Mouse (Mus musculus) CH12.LX (cell line): ENCODE data around the gene Stat2. TPM values are rescaled to one million over a fixed set of nuclear protein-coding genes. Genes with fewer than 3 reads are reported as not detected.

Experiments
- DNase-seq: peaks from one replicate; pipeline ENCODE4 v3.0.0-alpha.2; 2013; ENCODE audit errors: extremely low read depth
- H3K27ac ChIP-seq: 2 replicates; pipeline ENCODE4 v1.5.1; 2012; ENCODE audit warnings: low read depth, mild to moderate bottlenecking, control low read depth, moderate library complexity; ENCODE audit not compliant: insufficient read depth
- H3K27me3 ChIP-seq: replicated peaks from 2 replicates; pipeline ENCODE3; 2012; ENCODE audit warnings: inconsistent platforms
- H3K36me3 ChIP-seq, 2 experiments: replicated peaks in 1 of 2; 2 replicates each; pipeline versions ENCODE3 to v1.6.1; 2012; ENCODE audit warnings: inconsistent platforms in 1 of 2, low read length in 1 of 2, mild to moderate bottlenecking in 1 of 2, mixed read lengths in 1 of 2, moderate library complexity in 1 of 2; ENCODE audit not compliant: control insufficient read depth in 1 of 2, insufficient read depth in 1 of 2
- H3K4me1 ChIP-seq, 2 experiments: 2 replicates each; pipeline ENCODE4 v1.6.1; 2012; ENCODE audit warnings: inconsistent platforms in 1 of 2, moderate library complexity in 1 of 2; ENCODE audit not compliant: insufficient read depth in 2 of 2, control insufficient read depth in 1 of 2
- H3K4me2 ChIP-seq: 2 replicates; pipeline ENCODE4 v1.6.1; 2012; ENCODE audit warnings: low read depth, mild to moderate bottlenecking, control low read depth; ENCODE audit not compliant: poor library complexity, insufficient read depth, severe bottlenecking
- H3K4me3 ChIP-seq, 3 experiments: fragments of 150-350 bp in 1 of 3; sonication (generic) in 1 of 3; replicated peaks in 1 of 3; 2 replicates each; pipeline versions ENCODE3 to v1.5.1; 2011 to 2012; ENCODE audit warnings: low read depth in 2 of 3, low read length in 2 of 3, mild to moderate bottlenecking in 2 of 3, moderate library complexity in 2 of 3, control low read depth in 1 of 3, improper control_type of control experiment in 1 of 3, inconsistent platforms in 1 of 3, mixed read lengths in 1 of 3; ENCODE audit not compliant: poor library complexity in 1 of 3
- H3K79me2 ChIP-seq: replicated peaks from 2 replicates; pipeline ENCODE4 v1.6.1; 2012; ENCODE audit warnings: mild to moderate bottlenecking, moderate library complexity; ENCODE audit not compliant: control insufficient read depth, poor library complexity, insufficient read depth, severe bottlenecking; ENCODE audit errors: extremely low read depth
- H3K9ac ChIP-seq: 2 replicates; pipeline ENCODE4 v1.6.1; 2012; ENCODE audit warnings: low read depth, mild to moderate bottlenecking, control low read depth, moderate library complexity; ENCODE audit not compliant: insufficient read depth
- H3K9me3 ChIP-seq: replicated peaks from 2 replicates; pipeline ENCODE3; 2012; ENCODE audit warnings: low read length, inconsistent platforms, mixed read lengths
- CHD1 ChIP-seq: IDR thresholded peaks from 2 replicates; pipeline ENCODE4 v1.6.1; 2012; ENCODE audit warnings: low read depth, low read length, improper control_type of control experiment, inconsistent platforms
- CHD2 ChIP-seq: IDR thresholded peaks from 2 replicates; pipeline ENCODE4 v1.6.1; 2011; ENCODE audit warnings: low read length, improper control_type of control experiment
- E2F4 ChIP-seq: IDR thresholded peaks from 2 replicates; pipeline ENCODE4 v1.6.1; 2011; ENCODE audit warnings: low read depth, low read length, improper control_type of control experiment; ENCODE audit not compliant: insufficient replicate concordance
- ELF1 ChIP-seq: IDR thresholded peaks from 2 replicates; pipeline ENCODE4 v1.6.1; 2014; ENCODE audit warnings: low read depth, mild to moderate bottlenecking, inconsistent platforms, low read length, improper control_type of control experiment
- EP300 ChIP-seq: IDR thresholded peaks from 2 replicates; pipeline ENCODE4 v1.6.1; 2011; ENCODE audit warnings: low read length, improper control_type of control experiment
- ETS1 ChIP-seq: conservative IDR thresholded peaks from 2 replicates; pipeline ENCODE4 v1.6.1; 2012; ENCODE audit warnings: low read depth, mild to moderate bottlenecking, inconsistent platforms, low read length, improper control_type of control experiment, moderate library complexity
- GABPA ChIP-seq: IDR thresholded peaks from 2 replicates; pipeline ENCODE4 v1.6.1; 2012; ENCODE audit warnings: low read depth, low read length, improper control_type of control experiment, inconsistent platforms; ENCODE audit not compliant: insufficient replicate concordance
- HCFC1 ChIP-seq: IDR thresholded peaks from 2 replicates; pipeline ENCODE4 v1.6.1; 2012; ENCODE audit warnings: low read depth, mild to moderate bottlenecking, inconsistent platforms, low read length, improper control_type of control experiment
- IRF4 ChIP-seq: IDR thresholded peaks from 2 replicates; pipeline ENCODE4 v1.6.1; 2014; ENCODE audit warnings: low read depth, mild to moderate bottlenecking, inconsistent platforms, low read length, improper control_type of control experiment
- JUN ChIP-seq: IDR thresholded peaks from 2 replicates; pipeline ENCODE4 v1.6.1; 2011; ENCODE audit warnings: low read depth, mild to moderate bottlenecking, low read length, improper control_type of control experiment, moderate library complexity; ENCODE audit not compliant: insufficient read depth
- JUND ChIP-seq: conservative IDR thresholded peaks from 2 replicates; pipeline ENCODE4 v1.6.1; 2011; ENCODE audit warnings: low read depth, low read length, improper control_type of control experiment
- MAX ChIP-seq: IDR thresholded peaks from 2 replicates; pipeline ENCODE4 v1.6.1; 2011; ENCODE audit warnings: low read length, improper control_type of control experiment
- MAZ ChIP-seq: IDR thresholded peaks from 2 replicates; pipeline ENCODE4 v1.6.1; 2012; ENCODE audit warnings: low read depth, mild to moderate bottlenecking, inconsistent platforms, low read length, improper control_type of control experiment, moderate library complexity
- MEF2A ChIP-seq: IDR thresholded peaks from 2 replicates; pipeline ENCODE4 v1.6.1; 2014; ENCODE audit warnings: low read depth, mild to moderate bottlenecking, inconsistent platforms, low read length, improper control_type of control experiment, borderline replicate concordance
- MXI1 ChIP-seq: IDR thresholded peaks from 2 replicates; pipeline ENCODE4 v1.6.1; 2011; ENCODE audit warnings: mild to moderate bottlenecking, low read depth, low read length, improper control_type of control experiment
- NELFE ChIP-seq: IDR thresholded peaks from 2 replicates; pipeline ENCODE4 v1.6.1; 2011; ENCODE audit warnings: low read depth, low read length, improper control_type of control experiment
- POLR2A ChIP-seq: IDR thresholded peaks from 2 replicates; pipeline ENCODE4 v1.6.1; 2011; ENCODE audit warnings: low read depth, mild to moderate bottlenecking, improper control_type of control experiment, low read length
- RAD21 ChIP-seq: IDR thresholded peaks from 2 replicates; pipeline ENCODE4 v1.6.1; 2011; ENCODE audit warnings: low read depth, mild to moderate bottlenecking, low read length, improper control_type of control experiment, moderate library complexity
- SIN3A ChIP-seq: IDR thresholded peaks from 2 replicates; pipeline ENCODE4 v1.6.1; 2012; ENCODE audit warnings: low read length, improper control_type of control experiment, inconsistent platforms
- UBTF ChIP-seq: IDR thresholded peaks from 2 replicates; pipeline ENCODE4 v1.6.1; 2012; ENCODE audit warnings: low read depth, mild to moderate bottlenecking, inconsistent platforms, low read length, improper control_type of control experiment, moderate library complexity
- ZC3H11A ChIP-seq: IDR thresholded peaks from 2 replicates; pipeline ENCODE4 v1.6.1; 2012; ENCODE audit warnings: low read depth, mild to moderate bottlenecking, inconsistent platforms, low read length, improper control_type of control experiment
- ZKSCAN1 ChIP-seq: IDR thresholded peaks from 2 replicates; pipeline ENCODE4 v1.6.1; 2012; ENCODE audit warnings: low read depth, inconsistent platforms, low read length, improper control_type of control experiment, borderline replicate concordance
- ZMIZ1 ChIP-seq: IDR thresholded peaks from 2 replicates; pipeline ENCODE4 v1.6.1; 2012; ENCODE audit warnings: low read depth, mild to moderate bottlenecking, inconsistent platforms, low read length, improper control_type of control experiment
- ZNF384 ChIP-seq: IDR thresholded peaks from 2 replicates; pipeline ENCODE4 v1.6.1; 2012; ENCODE audit warnings: low read depth, low read length, improper control_type of control experiment, inconsistent platforms
- dilution Hi-C: fragments of 300-500 bp; cut with MboI; formaldehyde crosslinking; loops from 2 replicates; pipeline ENCODE4 v1.14.3; 2020; ENCODE audit warnings: low sequenced_read_pairs; ENCODE audit not compliant: extremely low pct_unique_long_range_greater_than_20kb, extremely low pct_ligation_motif_present
- in situ Hi-C: fragments of 300-500 bp; cut with MboI; formaldehyde crosslinking; loops from 3 replicates; pipeline ENCODE4 v1.14.3; 2019; ENCODE audit warnings: low sequenced_read_pairs, low pct_ligation_motif_present, low pct_unique_long_range_greater_than_20kb, mixed read lengths
- polyA plus RNA-seq: library from polyadenylated mRNA; unstranded; fragments of >175 nt; gene quantifications from 2 replicates; pipeline ENCODE4 v1.2.1, GENCODE M21; 2012; ENCODE audit warnings: low read depth; ENCODE audit not compliant: insufficient read length
- total RNA-seq, 2 experiments: library from RNA; depleted of rRNA; stranded (reverse); fragments of 300-350 nt in 1 of 2; fragments of >200 nt in 1 of 2; gene quantifications; 2 replicates each; pipeline ENCODE4 v1.2.3; 2012 to 2014

Stat2 gene
- total and polyA plus RNA-seq, 3 experiments = 3.3 to 14.6 (median 12.5) TPM

GRCm38 (mm10) chr10:128225538-128225937 lies 44.8 kb upstream of the Stat2 start, which contains the start of gene Mip:
TSS of gene Mip (plus strand) at chr10:128225838.
- in situ Hi-C loops (no loop called here), dilution Hi-C loops (no loop called here)
- Histone ChIP-seq H3K36me3 (no peaks in the 10 kb centered on the region), H3K9ac (no peak within 1 kb of the TSS), H3K79me2 (no peaks in the 10 kb centered on the region), H3K4me1 (peaks cover under 1 to 2% of the 10 kb centered on the region in 2 experiments; a peak in 3 of 4 replicates), H3K9me3 (no peaks in the 10 kb centered on the region), H3K4me2 (no peak within 1 kb of the TSS), H3K27ac (no peak within 1 kb of the TSS), H3K27me3 (no peaks in the 10 kb centered on the region), H3K4me3 (no peak within 1 kb of the TSS)
- TF ChIP-seq CHD2 (no peak), NELFE (no peak), ZC3H11A (no peak), IRF4 (no peak), MXI1 (no peak), MEF2A (no peak), JUND (no peak), CHD1 (no peak), ETS1 (no peak)
- DNase-seq = no peak

GRCm38 (mm10) chr10:128227592-128227991 lies 42.8 kb upstream of the Stat2 start:
- Histone ChIP-seq H3K36me3 (no peaks in the 10 kb centered on the region), H3K9ac (no peak overlapping the region)
- dilution Hi-C loops = no loop called here

More at GRCm38 (mm10) chr10:128227592-128227991, 42.8 kb upstream of the Stat2 start:
- H3K27me3 ChIP-seq = no peaks in the 10 kb centered on the region
- in situ Hi-C loops = no loop called here
- DNase-seq = no peak
- peaks cover 0 to 7% of the 10 kb centered on the region in 2 experiments; a peak in 2 of 4 replicates for H3K4me1 ChIP-seq
- no peak overlapping the region for H3K4me2 ChIP-seq
- no peaks in the 10 kb centered on the region for H3K9me3 ChIP-seq
- H3K27ac ChIP-seq = no peak overlapping the region
- TF ChIP-seq HCFC1 (no peak), MEF2A (no peak), GABPA (no peak), EP300 (no peak), MAX (no peak), POLR2A (no peak), CHD1 (no peak), UBTF (no peak), JUN (no peak), ETS1 (no peak), MAZ (no peak), ZMIZ1 (no peak), ZNF384 (no peak), ZKSCAN1 (no peak), ELF1 (no peak), NELFE (no peak), SIN3A (no peak), E2F4 (no peak), RAD21 (no peak)
- TF ChIP-seq, all 38 proteins: peak for 0
- H3K79me2 ChIP-seq = peaks cover 3% of the 10 kb centered on the region; the same call in 1 of the 2 replicates
- H3K4me3 ChIP-seq = no peak overlapping the region
